ENCODE assay signal across 7 mouse cellular contexts in the genomic region with DNA sequence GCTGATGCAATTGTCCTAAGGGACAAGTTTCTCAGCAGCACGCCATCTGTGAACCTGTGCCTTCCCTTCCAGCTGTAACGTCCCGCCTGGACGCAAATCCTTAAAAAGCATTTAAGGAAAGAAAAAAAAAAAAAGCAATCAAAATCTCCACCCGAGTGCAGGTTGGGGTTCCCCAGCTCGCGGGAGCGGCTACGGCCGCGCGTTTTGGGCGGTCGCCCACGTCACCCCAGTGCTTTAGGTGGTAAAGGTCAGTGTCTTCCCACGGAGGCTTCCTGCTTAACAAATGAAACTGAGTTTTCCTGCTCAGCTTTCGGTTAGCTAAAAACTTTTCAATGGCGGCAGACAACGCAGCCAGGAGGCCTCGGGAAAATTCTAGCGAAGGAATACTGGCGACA. TPM values are rescaled to one million over a fixed set of nuclear protein-coding genes. Genes with fewer than 3 reads are reported as not detected.
A peak's percentile ranks its signal among the peaks of the same experiment; 100 is the strongest.
DNase-seq lines count a peak whose midpoint lies in the region; ATAC-seq and TF ChIP-seq lines count a peak whose summit lies in the region.

No protein-coding gene starts in this region.

- no peaks in the 10 kb centered on the region for H3K36me3 ChIP-seq in thymus, adult 2 months (ENCODE audit: control insufficient read depth, insufficient read depth, low read length)
- H3K36me3 ChIP-seq in forebrain, embryonic 10.5 days (replicated peaks), result no peaks in the 10 kb centered on the region
- no peaks in the 10 kb centered on the region for H3K36me3 ChIP-seq in kidney, postnatal 0 days (ENCODE audit: insufficient read depth, low read length)
- H3K36me3 ChIP-seq in neural tube, embryonic 15.5 days, result no peaks in the 10 kb centered on the region

- ATAC-seq in kidney, postnatal 0 days (replicated peaks; ENCODE audit: low FRiP score, low read depth), result no peak
- ATAC-seq in neural tube, embryonic 15.5 days (ENCODE audit: low FRiP score), result peak; percentile 32; the same call in 1 of the 2 replicates

- peak overlapping the region; percentile 35 for H3K4me3 ChIP-seq in thymus, adult 2 months (ENCODE audit: control insufficient read depth, insufficient read depth, low read length)
- H3K4me3 ChIP-seq in forebrain, embryonic 10.5 days, result peak overlapping the region; percentile 72
- peak overlapping the region; percentile 65 for H3K4me3 ChIP-seq in kidney, postnatal 0 days (replicated peaks; ENCODE audit: low read depth, low read length)
- peak overlapping the region; percentile 56 for H3K4me3 ChIP-seq in neural tube, embryonic 15.5 days (replicated peaks)

- intact Hi-C loops in left cerebral cortex, postnatal 14 days (cut with DNase I), result no loop called here

- H3K4me1 ChIP-seq in thymus, adult 2 months (replicated peaks; ENCODE audit: control insufficient read depth, insufficient read depth, low read length), result 0 out of 2 replicates have a peak, but pooled peaks cover 3% of the 10 kb centered on the region
- H3K4me1 ChIP-seq in forebrain, embryonic 10.5 days, result peaks cover 24% of the 10 kb centered on the region
- no peaks in the 10 kb centered on the region for H3K4me1 ChIP-seq in kidney, postnatal 0 days (replicated peaks; ENCODE audit: insufficient read depth, low read length)
- peaks cover 20% of the 10 kb centered on the region for H3K4me1 ChIP-seq in neural tube, embryonic 15.5 days

- no peak for TF ChIP-seq CTCF in thymus, adult 2 months (IDR thresholded peaks at IDR 0.05; ENCODE audit: borderline replicate concordance, control insufficient read depth, extremely low read depth, insufficient read depth, low read length, poor library complexity)
- TF ChIP-seq CTCF in kidney, postnatal 0 days (IDR thresholded peaks at IDR 0.05; ENCODE audit: low read depth), result no peak

- no peak overlapping the region for H3K27ac ChIP-seq in thymus, adult 2 months (ENCODE audit: control insufficient read depth, insufficient read depth, low read length)
- H3K27ac ChIP-seq in forebrain, embryonic 10.5 days, result no peak overlapping the region; the same call in 1 of the 2 replicates
- H3K27ac ChIP-seq in kidney, postnatal 0 days, result peak overlapping the region; percentile 60; the same call in 1 of the 2 replicates
- no peak overlapping the region for H3K27ac ChIP-seq in neural tube, embryonic 15.5 days (replicated peaks)

- 13% methylated on average over 22 of the region's 22 CpGs for WGBS in thymus, adult 2 months
- WGBS in forebrain, embryonic 10.5 days, result 1% methylated on average over 22 of the region's 22 CpGs
- WGBS in kidney, postnatal 0 days, result 4% methylated on average over 22 of the region's 22 CpGs
- WGBS in neural tube, embryonic 15.5 days, result 2% methylated on average over 22 of the region's 22 CpGs

- H3K4me2 ChIP-seq in kidney, postnatal 0 days (ENCODE audit: low read length), result peak overlapping the region; percentile 100
- H3K4me2 ChIP-seq in neural tube, embryonic 15.5 days, result peak overlapping the region; percentile 99

- TF ChIP-seq POLR2A in thymus, adult 2 months (IDR thresholded peaks at IDR 0.05; ENCODE audit: control insufficient read depth, extremely low read depth, insufficient read depth, low read length, poor library complexity), result no peak

- H3K9me3 ChIP-seq in forebrain, embryonic 10.5 days, result no peaks in the 10 kb centered on the region
- no peaks in the 10 kb centered on the region for H3K9me3 ChIP-seq in kidney, postnatal 0 days (replicated peaks; ENCODE audit: low read length)
- no peaks in the 10 kb centered on the region for H3K9me3 ChIP-seq in neural tube, embryonic 15.5 days (replicated peaks)

- H3K27me3 ChIP-seq in thymus, adult 2 months (ENCODE audit: control insufficient read depth, insufficient read depth, low read length), result no peaks in the 10 kb centered on the region; the same call in 1 of the 2 replicates
- H3K27me3 ChIP-seq in forebrain, embryonic 10.5 days (ENCODE audit: poor library complexity, severe bottlenecking), result peaks cover 85% of the 10 kb centered on the region
- H3K27me3 ChIP-seq in kidney, postnatal 0 days (ENCODE audit: insufficient read depth, low read length), result peaks cover 22% of the 10 kb centered on the region
- H3K27me3 ChIP-seq in neural tube, embryonic 15.5 days (replicated peaks), result peaks cover 67% of the 10 kb centered on the region

- no peak for DNase-seq in thymus, adult 2 months
- no peak for DNase-seq in thymus, postnatal 36 days
- DNase-seq in forebrain, embryonic 10.5 days (ENCODE audit: extremely low spot score, low spot score), result no peak
- DNase-seq in kidney, postnatal 0 days (ENCODE audit: low spot score), result no peak
- DNase-seq in layer of hippocampus, adult 9-11 months, result no peak
- DNase-seq in left cerebral cortex, postnatal 14 days (ENCODE audit: low spot score in 2 of 2), result no peak

- peak overlapping the region; percentile 67 for H3K9ac ChIP-seq in kidney, postnatal 0 days (ENCODE audit: low read depth, low read length)
- H3K9ac ChIP-seq in neural tube, embryonic 15.5 days (replicated peaks), result peak overlapping the region; percentile 42

RNA-seq across cellular contexts. Expression of gene Gjb2, which starts 0.8 kb away (rescaled TPM):
- 4.9 and 6.1 TPM in 2 replicates for polyA plus RNA-seq in thymus, adult 2 months (2012; rRNA removed)
- 0.50 and 0.83 TPM in 2 replicates for polyA plus RNA-seq in forebrain, embryonic 10.5 days (2016; fragmentation: Nextera tagmentation; extraction: Ambion mirVana)
- 10.5 and 11.6 TPM in 2 replicates for polyA plus RNA-seq in kidney, postnatal 0 days (2015; fragmentation: Nextera tagmentation; extraction: Ambion mirVana)
- 7.9 and 11.4 TPM in 2 replicates for polyA plus RNA-seq in neural tube, embryonic 15.5 days (2015; fragmentation: Nextera tagmentation; extraction: Ambion mirVana)
- total RNA-seq in left cerebral cortex, postnatal 14 days (2021), result 10 to 100 TPM; 10.2 to 11.8 TPM

RNA-seq across cellular contexts. Expression of gene Gm4491, which starts 12.0 kb away (rescaled TPM):
- polyA plus RNA-seq in thymus, adult 2 months (2012; rRNA removed), result not detected in 2 replicates
- not detected in 2 replicates for polyA plus RNA-seq in forebrain, embryonic 10.5 days (2016; fragmentation: Nextera tagmentation; extraction: Ambion mirVana)
- not detected in 2 replicates for polyA plus RNA-seq in kidney, postnatal 0 days (2015; fragmentation: Nextera tagmentation; extraction: Ambion mirVana)
- polyA plus RNA-seq in neural tube, embryonic 15.5 days (2015; fragmentation: Nextera tagmentation; extraction: Ambion mirVana), result not detected in 2 replicates
- under 1 TPM; 0.22 to 0.57 TPM for total RNA-seq in left cerebral cortex, postnatal 14 days (2021)

RNA-seq across cellular contexts. Expression of gene Gjb6, which starts 29.7 kb away (rescaled TPM):
- polyA plus RNA-seq in thymus, adult 2 months (2012; rRNA removed), result 0.89 and 1.4 TPM in 2 replicates
- 0.60 and 0.68 TPM in 2 replicates for polyA plus RNA-seq in forebrain, embryonic 10.5 days (2016; fragmentation: Nextera tagmentation; extraction: Ambion mirVana)
- polyA plus RNA-seq in kidney, postnatal 0 days (2015; fragmentation: Nextera tagmentation; extraction: Ambion mirVana), result 1.2 and 1.9 TPM in 2 replicates
- 10.9 and 13.8 TPM in 2 replicates for polyA plus RNA-seq in neural tube, embryonic 15.5 days (2015; fragmentation: Nextera tagmentation; extraction: Ambion mirVana)
- total RNA-seq in left cerebral cortex, postnatal 14 days (2021), result 10 to 100 TPM; 71.2 to 83.5 TPM

RNA-seq across cellular contexts. Expression of gene Gja3, which starts 45.8 kb away (rescaled TPM):
- 0.13 and 1.0 TPM in 2 replicates for polyA plus RNA-seq in thymus, adult 2 months (2012; rRNA removed)
- 0.06 TPM in 1 of 2 replicates, not detected in the other for polyA plus RNA-seq in forebrain, embryonic 10.5 days (2016; fragmentation: Nextera tagmentation; extraction: Ambion mirVana)
- 9.8 and 10.3 TPM in 2 replicates for polyA plus RNA-seq in kidney, postnatal 0 days (2015; fragmentation: Nextera tagmentation; extraction: Ambion mirVana)
- 1.3 and 2.2 TPM in 2 replicates for polyA plus RNA-seq in neural tube, embryonic 15.5 days (2015; fragmentation: Nextera tagmentation; extraction: Ambion mirVana)
- total RNA-seq in left cerebral cortex, postnatal 14 days (2021), result under 1 TPM; 0.15 to 0.44 TPM
